Mouse (Mus musculus) megakaryocyte, adult 5-6 weeks (primary cell): ENCODE results near the gene Dach1. TPM values are rescaled to one million over a fixed set of nuclear protein-coding genes. Genes with fewer than 3 reads are reported as not detected.

Source experiments
- ATAC-seq: 2 replicates; pipeline ENCODE4 v1.8.0; 2016; ENCODE audit warnings: mild to moderate bottlenecking, inconsistent platforms; ENCODE audit not compliant: poor library complexity, severe bottlenecking
- total RNA-seq, 2 experiments: library from RNA; stranded (forward) in 1 of 2; stranded (reverse) in 1 of 2; fragments of 153-499, 151-499 nt in 1 of 2; fragments of 221-1000, 200-1000 nt in 1 of 2; gene quantifications; 2 replicates each; pipeline versions ENCODE4 v1.2.3 to v1.2.4; 2015 to 2017

Dach1 gene
- total RNA-seq (2015) (7.2 and 8.1 TPM in 2 replicates), total RNA-seq (2017) (4.1 and 8.0 TPM in 2 replicates)

DNA sequence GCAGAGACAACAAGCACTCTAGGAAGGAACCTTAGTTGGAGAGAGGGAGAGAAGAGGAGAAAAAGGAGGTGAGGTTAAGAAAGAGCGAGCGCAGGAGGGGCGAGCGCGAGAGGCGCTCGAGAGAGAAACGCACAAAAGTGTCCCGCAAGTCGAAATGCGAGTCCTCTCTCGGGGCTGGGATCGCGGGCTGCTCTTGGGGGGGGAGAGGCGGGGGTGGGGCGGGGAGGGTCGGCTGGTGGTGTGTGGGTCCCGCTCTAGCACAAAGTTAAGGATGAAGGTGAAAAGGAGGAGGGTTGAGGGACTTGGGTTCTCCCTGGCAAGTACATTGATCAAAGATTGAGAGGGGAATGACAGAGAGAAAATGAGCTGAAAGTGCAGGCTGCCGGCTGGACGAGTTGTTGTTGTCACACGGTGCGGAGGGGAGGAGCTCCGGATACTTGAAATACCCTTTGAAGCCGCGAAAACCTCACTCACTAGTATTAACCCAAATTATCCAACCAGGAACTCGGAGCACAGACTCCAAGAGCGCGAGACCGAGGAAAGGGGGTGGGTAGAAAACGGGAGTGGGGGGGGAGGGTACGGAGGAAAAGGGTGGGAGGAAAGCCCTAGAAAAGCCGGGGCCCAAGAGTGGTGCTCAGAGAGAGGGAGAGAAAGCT is at the start of gene Dach1:
Gene Dach1 (minus strand): TSS at position 345 of the 656 bp plus-strand sequence.
- peak; percentile 39 for ATAC-seq

- ATAC-seq, result peak; percentile 40
Measured at GRCm38 (mm10) chr14:98200089-98200488, 30.5 kb upstream of the Dach1 start.

DNA sequence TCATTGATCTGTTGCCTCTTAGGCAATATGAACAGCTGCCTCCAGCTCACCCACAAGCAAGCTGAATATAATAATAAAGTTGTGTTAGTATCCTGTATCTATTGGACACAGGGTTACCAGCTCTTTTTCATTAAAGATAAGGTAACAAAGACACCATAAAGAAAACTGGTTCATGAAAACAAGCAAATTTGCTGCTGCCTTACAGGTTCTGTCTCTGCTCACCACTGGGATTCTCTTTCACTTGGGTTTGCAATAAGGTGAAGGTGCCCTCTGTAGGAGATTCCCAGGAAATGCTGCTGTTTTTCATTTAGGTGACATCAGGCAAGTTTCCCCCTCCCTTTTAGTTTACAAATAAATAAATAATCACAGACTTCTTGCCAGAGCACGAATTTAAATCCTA is 12.0 kb upstream of the Dach1 start:
- peak; percentile 66 for ATAC-seq

DNA sequence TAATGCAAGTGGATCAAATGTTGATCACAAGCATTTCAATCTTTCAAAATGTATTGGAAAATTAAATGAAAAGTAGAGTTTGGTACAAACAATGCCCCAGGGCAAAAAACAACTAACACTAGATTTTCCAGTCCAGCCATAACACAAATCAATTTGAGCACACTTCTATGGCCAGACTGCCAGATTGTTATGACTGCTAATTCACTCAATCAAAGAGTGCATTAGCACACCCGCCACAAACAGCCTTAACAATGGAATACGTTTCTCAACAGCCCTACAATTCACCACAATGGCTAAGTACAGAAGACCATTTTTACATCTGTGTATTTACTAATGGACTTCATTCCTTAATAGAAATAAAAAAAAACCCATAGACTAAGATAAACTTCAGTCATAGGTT is 4.3 kb upstream of the Dach1 start:
- no peak for ATAC-seq

- ATAC-seq, result no peak
Measured at GRCm38 (mm10) chr14:98172394-98172905, 2.9 kb upstream of the Dach1 start.

DNA sequence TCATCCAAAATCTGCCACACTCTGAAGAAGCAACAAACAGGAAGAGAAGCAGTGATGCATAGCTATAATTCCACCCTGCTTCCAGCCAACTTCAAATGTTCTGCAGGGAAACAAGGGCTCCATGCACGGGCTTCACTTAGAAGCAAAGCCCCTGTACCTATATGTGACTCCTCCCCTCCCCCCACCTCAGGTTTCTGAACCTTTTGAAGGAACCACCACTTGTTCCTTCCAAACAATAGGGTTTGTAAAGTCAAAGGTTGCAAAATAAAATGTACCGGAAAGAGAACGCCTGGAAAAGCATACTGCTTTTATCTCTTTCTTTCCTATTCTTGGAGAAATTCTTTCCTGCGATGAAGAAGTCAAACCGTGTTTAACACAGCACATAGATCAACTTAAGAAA is 2.3 kb upstream of the Dach1 start:
- ATAC-seq, result no peak

DNA sequence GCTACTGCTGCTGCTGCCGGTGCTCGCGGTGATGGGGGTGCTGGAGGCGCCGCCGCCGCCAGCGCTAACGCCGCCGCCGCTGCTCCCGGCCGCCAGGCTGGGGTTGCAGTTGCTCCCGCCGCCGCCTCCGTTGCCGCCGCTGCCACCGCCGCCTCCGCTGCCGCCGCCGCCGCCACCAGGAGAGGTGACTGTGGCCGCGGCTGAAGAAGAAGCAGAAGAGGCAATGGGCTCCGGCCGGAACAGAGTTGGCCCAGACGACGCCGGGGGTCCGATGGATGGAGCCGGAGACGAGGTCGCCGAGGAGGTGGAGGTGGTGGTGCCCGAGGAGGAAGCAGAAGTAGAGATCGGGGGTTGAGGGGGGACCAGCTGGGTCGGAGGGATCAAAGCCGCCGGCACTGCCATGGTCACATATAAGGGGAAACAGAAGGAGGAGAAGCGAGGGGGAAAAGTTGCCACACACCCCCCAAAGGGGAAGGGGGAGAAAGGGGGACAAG is 610 bp downstream of the Dach1 start:
- ATAC-seq, result peak; percentile 48

- ATAC-seq, result peak; percentile 42
Measured at GRCm38 (mm10) chr14:98168039-98168907, 1.3 kb downstream of the Dach1 start.

GRCm38 (mm10) chr14:98167186-98168038 is 2.2 kb downstream of the Dach1 start:
- ATAC-seq, result peak; percentile 50

DNA sequence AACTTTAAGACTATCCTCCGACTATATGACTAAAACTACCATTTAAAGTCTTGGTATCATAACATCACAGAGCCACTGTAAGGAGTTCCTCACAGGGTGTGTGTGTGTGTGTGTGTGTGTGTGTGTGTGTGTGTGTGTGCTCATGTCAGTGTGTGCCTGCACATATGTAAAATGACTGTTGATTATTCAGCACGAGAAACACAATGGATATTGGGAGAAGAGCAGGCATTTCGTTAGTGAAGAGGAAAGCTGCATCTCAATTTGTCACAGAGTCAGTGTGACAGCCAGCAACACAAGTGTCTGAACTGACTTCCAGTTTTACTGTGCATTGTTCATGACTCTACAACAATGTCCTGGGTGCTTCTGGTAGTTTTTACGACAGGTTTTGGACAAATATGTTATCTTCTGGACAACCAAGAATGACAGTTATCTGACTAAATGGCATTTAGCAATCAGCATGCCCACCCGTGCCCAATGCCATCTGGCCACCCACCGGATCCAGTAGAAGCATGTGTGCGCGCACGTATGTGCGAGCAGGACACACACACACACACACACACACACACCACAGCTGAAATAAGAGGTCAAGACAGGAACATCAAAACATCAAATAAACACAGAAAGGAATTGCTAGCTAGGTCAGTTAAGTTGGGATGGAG is 3.1 kb downstream of the Dach1 start:
- ATAC-seq, result no peak

DNA sequence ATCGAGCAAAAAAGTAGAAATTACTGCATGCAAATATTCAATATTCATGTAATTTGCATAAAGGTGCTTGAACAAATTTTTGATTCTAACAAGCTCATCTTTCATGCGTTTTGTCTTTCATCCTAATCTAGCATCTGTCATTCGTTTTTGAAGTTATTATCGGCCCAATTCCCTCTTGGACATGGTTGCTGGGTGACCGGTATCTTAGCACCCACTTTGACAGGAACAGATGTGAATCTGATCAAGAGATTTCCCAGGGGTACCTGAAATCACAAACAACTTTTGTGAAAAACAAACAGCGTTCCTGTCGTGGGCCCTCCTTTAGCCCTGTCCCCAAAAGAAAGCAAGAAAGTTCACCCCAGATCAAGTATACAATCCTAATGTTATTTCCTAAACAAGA is 12.8 kb downstream of the Dach1 start:
- ATAC-seq, result no peak

GRCm38 (mm10) chr14:98155725-98156392 is 13.7 kb downstream of the Dach1 start:
- ATAC-seq, result no peak

DNA sequence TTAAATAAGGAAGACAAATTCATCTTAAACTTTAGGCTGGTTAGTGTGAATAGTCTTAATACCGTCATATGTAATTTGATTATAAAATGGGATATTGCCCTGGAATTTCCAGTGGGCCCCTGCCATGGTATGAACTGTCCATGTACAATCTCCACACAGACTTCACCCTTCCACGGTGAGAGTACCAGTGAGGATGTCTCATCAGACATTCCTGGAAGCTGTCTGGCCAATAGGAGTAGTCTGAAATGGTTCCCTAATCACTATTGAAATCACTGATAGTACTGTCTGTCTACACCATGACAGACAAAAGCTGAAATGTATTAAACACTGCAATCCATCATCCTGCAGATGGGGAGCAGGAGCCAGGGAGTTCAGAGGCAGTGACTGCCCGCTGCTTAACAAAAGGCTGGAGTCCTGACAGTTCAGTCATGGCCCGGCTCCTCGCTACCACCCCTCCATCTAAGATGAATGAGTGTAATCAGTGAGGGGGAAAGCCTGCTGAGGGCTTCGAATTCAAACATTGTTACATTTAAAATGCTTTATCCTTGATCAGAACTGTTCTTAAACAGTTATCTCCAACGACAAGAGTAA is 14.6 kb downstream of the Dach1 start:
- ATAC-seq, result no peak

GRCm38 (mm10) chr14:98141758-98142157 is 27.8 kb downstream of the Dach1 start:
- ATAC-seq, result no peak

GRCm38 (mm10) chr14:98138873-98139665 is 30.5 kb downstream of the Dach1 start:
- ATAC-seq, result no peak

- ATAC-seq, result no peak
Measured at GRCm38 (mm10) chr14:98134546-98134945, 35.0 kb downstream of the Dach1 start.

GRCm38 (mm10) chr14:98123032-98123431 is 46.5 kb downstream of the Dach1 start:
- ATAC-seq, result no peak

- peak; percentile 57 for ATAC-seq
Measured at GRCm38 (mm10) chr14:98116627-98117026, 52.9 kb downstream of the Dach1 start.
